Mouse (Mus musculus) v-Abl transformed pro-B cells (cell line): Measurements from ENCODE around the gene Hnrnpa2b1.

Experiments used
- in situ Hi-C, 2 experiments: fragments of 400-800 bp; cut with MboI; formaldehyde crosslinking; loops; one replicate each; pipeline ENCODE4 v1.15.1; 2025; ENCODE audit not compliant: unreplicated experiment in 2 of 2

Hnrnpa2b1 gene

GRCm38 (mm10) chr6:51470311-51471178 lies 851 bp upstream of the Hnrnpa2b1 start, which contains the start of gene Cbx3:
Gene Cbx3 (plus strand): TSS chr6:51470360.
- in situ Hi-C loops = loop anchor here (5.0 to 25.0 kb wide), 8 partner anchors 298 to 1342 kb away; partner anchors contain the start of genes Hibadh (in 2 of the 2) and Skap2 (in 2 of the 2)

GRCm38 (mm10) chr6:51468891-51469561 lies 668 bp downstream of the Hnrnpa2b1 start:
- in situ Hi-C loops = loop anchor here (10.0 to 25.0 kb wide), 5 partner anchors 294 to 1343 kb away; partner anchors contain the start of genes Hibadh (in 1 of the 2) and Skap2 (in 1 of the 2)

GRCm38 (mm10) chr6:51467649-51468048 lies 2.0 kb downstream of the Hnrnpa2b1 start:
- in situ Hi-C loops = loop anchor here (10.0 to 25.0 kb wide), 5 partner anchors 293 to 1345 kb away; partner anchors contain the start of genes Hibadh (in 1 of the 2) and Skap2 (in 1 of the 2)

- in situ Hi-C loops = loop anchor here (10.0 to 25.0 kb wide), 5 partner anchors 286 to 1352 kb away; partner anchors contain the start of genes Hibadh (in 1 of the 2) and Skap2 (in 1 of the 2)
These were observed 9.3 kb downstream of the Hnrnpa2b1 start for GRCm38 (mm10) chr6:51460363-51460762.

GRCm38 (mm10) chr6:51460021-51460360 lies 9.7 kb downstream of the Hnrnpa2b1 start:
- in situ Hi-C loops = loop anchor here (10.0 to 25.0 kb wide), 5 partner anchors 285 to 1352 kb away; partner anchors contain the start of genes Hibadh (in 1 of the 2) and Skap2 (in 1 of the 2)

- in situ Hi-C loops = loop anchor here (10.0 to 25.0 kb wide), 5 partner anchors 285 to 1353 kb away; partner anchors contain the start of genes Hibadh (in 1 of the 2) and Skap2 (in 1 of the 2)
These were observed 10.2 kb downstream of the Hnrnpa2b1 start for GRCm38 (mm10) chr6:51459313-51460020.

GRCm38 (mm10) chr6:51458925-51459312 lies 10.8 kb downstream of the Hnrnpa2b1 start:
- in situ Hi-C loops = loop anchor here (25.0 kb wide), 4 partner anchors 447 to 1353 kb away; partner anchors contain the start of genes Hibadh (in 1 of the 2) and Skap2 (in 1 of the 2)

GRCm38 (mm10) chr6:51457770-51458387 lies 11.8 kb downstream of the Hnrnpa2b1 start:
- in situ Hi-C loops = loop anchor here (25.0 kb wide), 4 partner anchors 446 to 1354 kb away; partner anchors contain the start of genes Hibadh (in 1 of the 2) and Skap2 (in 1 of the 2)

- in situ Hi-C loops = loop anchor here (25.0 kb wide), 4 partner anchors 445 to 1355 kb away; partner anchors contain the start of genes Hibadh (in 1 of the 2) and Skap2 (in 1 of the 2)
These were observed 12.4 kb downstream of the Hnrnpa2b1 start for GRCm38 (mm10) chr6:51457283-51457682.

GRCm38 (mm10) chr6:51456198-51456597 lies 13.5 kb downstream of the Hnrnpa2b1 start:
- in situ Hi-C loops = loop anchor here (25.0 kb wide), 4 partner anchors 444 to 1356 kb away; partner anchors contain the start of genes Hibadh (in 1 of the 2) and Skap2 (in 1 of the 2)

- in situ Hi-C loops = loop anchor here (25.0 kb wide), 4 partner anchors 443 to 1357 kb away; partner anchors contain the start of genes Hibadh (in 1 of the 2) and Skap2 (in 1 of the 2)
These were observed 14.7 kb downstream of the Hnrnpa2b1 start for GRCm38 (mm10) chr6:51454949-51455348.

- in situ Hi-C loops = loop anchor here (25.0 kb wide), 4 partner anchors 441 to 1359 kb away; partner anchors contain the start of genes Hibadh (in 1 of the 2) and Skap2 (in 1 of the 2)
These were observed 16.7 kb downstream of the Hnrnpa2b1 start for GRCm38 (mm10) chr6:51452927-51453503.

GRCm38 (mm10) chr6:51442191-51442835 lies 27.4 kb downstream of the Hnrnpa2b1 start:
- in situ Hi-C loops = no loop called here

- in situ Hi-C loops = no loop called here
These were observed 30.8 kb downstream of the Hnrnpa2b1 start for GRCm38 (mm10) chr6:51438826-51439330.

- in situ Hi-C loops = no loop called here
These were observed 32.0 kb downstream of the Hnrnpa2b1 start for GRCm38 (mm10) chr6:51437665-51438064.

- in situ Hi-C loops = no loop called here
These were observed 35.4 kb downstream of the Hnrnpa2b1 start for GRCm38 (mm10) chr6:51434270-51434669.

GRCm38 (mm10) chr6:51432535-51433397 lies 36.9 kb downstream of the Hnrnpa2b1 start, which contains the start of gene Nfe2l3:
Gene Nfe2l3 (plus strand): TSS chr6:51432670.
- in situ Hi-C loops = no loop called here
